Mouse (Mus musculus): ENCODE data around the gene Gm3002.
"Not testable (repeated sequence)": the region's sequence is repeated elsewhere in the genome, so short reads cannot be mapped to it uniquely, and the experiment has no call there.

Gm3002 gene

GRCm38 (mm10) chr14:3809774-3810173, at the start of gene Gm3002:
TSS of gene Gm3002 (plus strand) at chr14:3810074.
- not testable (repeated sequence) for DNase-seq (ENCODE audit: low spot score in 2 of 2)

DNA sequence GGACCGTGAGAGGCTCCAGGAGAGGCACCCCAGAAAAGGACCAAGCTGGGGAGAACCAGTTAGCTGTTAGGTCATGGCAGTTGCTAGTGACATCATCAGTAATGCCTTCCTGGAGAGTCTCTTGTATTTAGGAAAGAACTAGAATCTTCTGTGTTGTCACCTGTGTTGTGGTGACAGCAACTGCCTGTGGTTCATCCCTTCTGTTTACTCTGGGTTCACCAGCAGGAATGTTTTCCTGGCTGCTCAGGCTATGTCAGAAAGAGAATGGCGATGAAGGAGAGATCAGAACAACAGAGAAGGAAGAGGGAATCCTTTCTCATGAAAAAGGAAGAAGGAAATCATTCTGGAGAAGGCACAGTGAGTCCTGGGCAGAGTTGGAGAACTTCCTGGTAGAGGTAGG, 36.1 kb downstream of the Gm3002 start, which contains the start of gene Gm3033:
TSS of gene Gm3033 (plus strand) at position 301 of the 400 bp plus-strand sequence.
- DNase-seq (ENCODE audit: low spot score in 2 of 2): not testable (repeated sequence)

- DNase-seq (ENCODE audit: low spot score in 2 of 2): not testable (repeated sequence)
Measured at GRCm38 (mm10) chr14:3883872-3884271, 74.0 kb downstream of the Gm3002 start, which contains the start of gene Gm2916. TSS of gene Gm2916 (plus strand) at chr14:3884172.

DNA sequence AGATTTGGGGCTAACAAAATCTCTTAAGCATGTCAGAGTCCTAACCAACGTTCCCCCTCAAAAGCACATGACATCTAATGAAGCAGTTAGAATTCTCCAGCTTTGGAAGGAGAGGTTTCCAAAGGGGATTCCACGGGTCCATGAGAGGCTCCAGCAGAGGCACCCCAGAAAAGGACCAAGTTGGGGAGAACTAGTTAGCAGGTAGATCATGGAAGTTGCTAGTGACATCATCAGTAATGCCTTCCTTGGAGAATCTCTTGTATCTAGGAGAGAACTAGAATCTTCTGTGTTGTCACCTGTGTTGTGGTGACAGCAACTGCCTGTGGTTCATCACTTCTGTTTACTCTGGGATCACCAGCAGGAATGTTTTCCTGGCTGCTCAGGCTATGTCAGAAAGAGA, 121.6 kb downstream of the Gm3002 start, which contains the start of gene Gm3029:
TSS of gene Gm3029 (plus strand) at position 301 of the 400 bp plus-strand sequence.
- not testable (repeated sequence) for DNase-seq (ENCODE audit: low spot score in 2 of 2)

DNA sequence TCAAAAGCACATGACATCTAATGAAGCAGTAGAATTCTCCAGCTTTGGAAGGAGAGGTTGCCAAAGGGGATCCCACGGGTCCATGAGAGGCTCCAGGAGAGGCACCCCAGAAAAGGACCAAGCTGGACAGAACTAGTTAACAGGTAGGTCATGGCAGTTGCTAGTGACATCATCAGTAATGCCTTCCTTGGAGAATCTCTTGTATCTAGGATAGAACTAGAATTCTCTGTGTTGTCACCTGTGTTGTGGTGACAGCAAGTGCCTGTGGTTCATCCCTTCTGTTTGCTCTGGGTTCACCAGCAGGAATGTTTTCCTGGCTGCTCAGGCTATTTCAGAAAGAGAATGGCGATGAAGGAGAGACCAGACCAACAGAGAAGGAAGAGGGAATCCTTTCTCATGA, 153.4 kb downstream of the Gm3002 start, which contains the start of gene Gm3095:
TSS of gene Gm3095 (plus strand) at position 301 of the 400 bp plus-strand sequence.
- DNase-seq (ENCODE audit: low spot score in 2 of 2): not testable (repeated sequence)

- not testable (repeated sequence) for DNase-seq (ENCODE audit: low spot score in 2 of 2)
Measured at GRCm38 (mm10) chr14:3998094-3998493, 188.2 kb downstream of the Gm3002 start, which contains the start of gene Gm3099. TSS of gene Gm3099 (plus strand) at chr14:3998394.
